Mouse (Mus musculus) limb, embryonic 10.5 days (tissue): Measurements from ENCODE around the gene 4930519P11Rik. TPM values are rescaled to one million over a fixed set of nuclear protein-coding genes. Genes with fewer than 3 reads are reported as not detected.

Experiments used
- DNase-seq: peaks from one replicate; pipeline ENCODE4 v3.0.0-alpha.2; 2017; ENCODE audit warnings: low spot score
- H3K27ac ChIP-seq: fragments of 300-500 bp; sonication (generic); 2 replicates; pipeline ENCODE4 v1.5.1; 2016; ENCODE audit warnings: mild to moderate bottlenecking
- H3K27me3 ChIP-seq: fragments of 300-500 bp; sonication (generic); 2 replicates; pipeline ENCODE4 v1.6.1; 2016; ENCODE audit warnings: low read depth, mild to moderate bottlenecking; ENCODE audit not compliant: poor library complexity, severe bottlenecking
- H3K36me3 ChIP-seq: fragments of 300-500 bp; sonication (generic); 2 replicates; pipeline ENCODE4 v1.6.1; 2016; ENCODE audit warnings: mild to moderate bottlenecking, moderate library complexity
- H3K4me1 ChIP-seq: fragments of 300-500 bp; sonication (generic); 2 replicates; pipeline ENCODE4 v1.6.1; 2016
- H3K4me3 ChIP-seq: fragments of 300-500 bp; sonication (generic); 2 replicates; pipeline ENCODE4 v1.5.1; 2016; ENCODE audit warnings: mild to moderate bottlenecking, moderate library complexity
- H3K9me3 ChIP-seq: fragments of 300-500 bp; sonication (generic); replicated peaks from 2 replicates; pipeline ENCODE4 v1.6.1; 2016; ENCODE audit warnings: mild to moderate bottlenecking
- WGBS: fragments of 180-500 bp; shearing (Covaris S2); methylation state at CpG from one replicate; pipeline ENCODE4 v1.1.7; 2016; 5-methylcytosine and 5-hydroxymethylcytosine counted together
- polyA plus RNA-seq: library from polyadenylated mRNA; unstranded; fragments of >200 nt; fragmentation: Nextera tagmentation; extraction: Ambion mirVana; gene quantifications from 2 replicates; pipeline ENCODE4 v1.2.1, GENCODE M21; 2016

Gene 4930519P11Rik
- polyA plus RNA-seq = 0.34 and 0.64 TPM in 2 replicates

DNA sequence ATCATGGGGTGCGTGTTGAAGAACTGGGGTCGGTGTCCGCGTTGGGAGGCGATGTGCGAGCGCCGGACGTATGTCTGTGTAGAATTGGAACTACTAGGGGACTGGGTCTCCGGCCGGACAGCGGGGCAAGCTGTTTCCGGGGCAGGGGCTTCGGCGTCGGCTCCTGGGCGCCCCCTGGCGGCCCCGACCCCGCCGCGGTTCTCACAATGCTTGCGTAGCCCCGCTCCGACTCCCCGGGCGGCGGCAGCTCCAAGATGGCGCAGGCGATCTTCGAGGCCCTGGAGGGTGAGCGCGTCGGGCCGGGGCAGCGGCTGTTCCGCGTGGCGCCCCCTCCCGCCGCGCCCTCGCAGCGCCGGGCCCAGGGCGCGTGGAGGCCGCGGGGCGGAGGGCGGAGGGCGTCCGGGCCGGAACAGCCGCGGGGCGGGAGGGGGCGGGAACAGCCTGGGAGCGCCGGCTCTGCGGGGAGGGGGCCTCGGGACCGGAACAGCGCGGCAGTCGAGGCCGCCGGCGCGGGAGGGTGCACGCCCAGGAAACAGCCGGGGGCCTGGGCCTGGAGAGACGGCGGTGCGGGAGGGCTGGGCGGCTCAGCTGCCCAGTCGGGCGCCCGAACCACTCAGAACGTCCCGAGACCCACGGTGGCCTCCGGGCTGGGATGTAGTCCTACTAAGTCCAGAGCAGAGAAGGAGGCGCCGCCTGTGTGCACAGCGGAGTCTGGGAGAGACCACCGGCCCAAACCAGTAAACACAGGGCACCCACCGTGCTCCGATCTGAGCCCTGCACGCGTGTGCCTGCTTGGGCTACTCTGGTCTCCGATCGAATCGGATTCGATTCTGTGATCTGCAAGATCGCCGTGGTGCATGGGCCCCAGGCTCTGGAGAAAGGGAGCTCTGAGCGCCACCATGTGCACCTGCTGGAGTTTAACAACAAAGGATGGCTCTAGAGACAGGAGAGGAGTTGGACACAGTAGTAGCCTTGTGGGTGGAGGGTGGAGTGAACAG is at the start of gene 4930519P11Rik, which contains the start of gene Zfp341:
Gene 4930519P11Rik, minus strand, starts transcription at position 320 of the 998 bp plus-strand sequence.
Gene Zfp341, plus strand, starts transcription at position 180 of the 998 bp plus-strand sequence.
- under 1% methylated on average over 97 of the region's 98 CpGs for WGBS
- Histone ChIP-seq H3K9me3 (no peaks in the 10 kb centered on the region), H3K27me3 (peaks cover 10% of the 10 kb centered on the region; the same call in 1 of the 2 replicates), H3K36me3 (0 out of 2 replicates have a peak, but pooled peaks cover 3% of the 10 kb centered on the region), H3K4me1 (peaks cover 25% of the 10 kb centered on the region), H3K27ac (peak within 1 kb of the TSS; percentile 97), H3K4me3 (peak within 1 kb of the TSS; percentile 76)
- DNase-seq = peak; percentile 96

DNA sequence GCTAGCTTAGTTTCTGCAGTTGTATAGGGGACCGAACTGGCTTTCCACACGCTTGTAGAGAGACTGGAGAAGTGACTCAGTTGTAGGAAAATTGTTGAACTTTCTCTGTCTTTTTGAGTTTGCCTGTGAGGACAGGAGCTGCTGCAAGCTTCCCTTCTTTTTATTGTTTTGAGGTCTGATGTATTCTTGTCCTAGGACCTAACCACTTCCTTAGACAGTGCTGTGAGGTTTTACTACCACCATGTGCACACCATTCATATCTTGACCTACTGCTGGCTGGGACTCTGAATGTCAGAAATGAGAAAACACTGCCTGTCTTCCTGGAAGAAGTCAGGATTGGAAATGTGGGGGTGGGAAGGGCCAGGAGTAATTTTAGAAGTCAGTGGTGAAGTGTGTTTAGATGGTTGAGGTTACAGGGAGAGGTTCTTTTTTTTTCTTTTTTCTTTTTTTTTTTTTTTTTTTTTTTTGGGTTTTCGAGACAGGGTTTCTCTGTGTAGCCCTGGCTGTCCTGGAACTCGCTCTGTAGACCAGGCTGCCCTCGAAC is 46.4 kb upstream of the 4930519P11Rik start:
- H3K4me3 ChIP-seq = no peak overlapping the region
- H3K27ac ChIP-seq = no peak overlapping the region
- H3K4me1 ChIP-seq = peaks cover 30% of the 10 kb centered on the region
- H3K9me3 ChIP-seq = no peaks in the 10 kb centered on the region
- peaks cover 40% of the 10 kb centered on the region for H3K36me3 ChIP-seq
- WGBS = 87% methylated on average over 5 of the region's 5 CpGs
- H3K27me3 ChIP-seq = no peaks in the 10 kb centered on the region
- DNase-seq = no peak

DNA sequence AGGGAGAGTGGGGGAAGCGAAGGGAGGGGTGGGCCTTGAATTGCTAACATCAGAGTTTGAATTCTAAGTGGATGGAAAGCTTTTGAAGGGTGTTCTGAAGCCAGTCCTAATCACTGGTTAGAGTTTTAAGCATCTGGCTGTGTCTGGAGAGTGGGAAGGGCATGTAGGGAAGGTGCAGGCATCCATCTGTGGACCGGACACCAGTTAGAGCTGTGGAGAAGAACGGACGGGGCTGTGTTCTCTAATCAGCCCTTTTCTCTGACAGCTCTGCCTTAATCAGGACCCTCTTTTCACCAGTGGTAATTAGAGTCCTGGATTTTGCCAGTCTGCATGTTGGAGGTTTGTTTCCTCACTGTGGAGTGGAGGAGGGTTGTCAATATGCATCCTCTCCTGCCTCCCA is 45.8 kb upstream of the 4930519P11Rik start:
- Histone ChIP-seq H3K4me1 (peaks cover 30% of the 10 kb centered on the region), H3K9me3 (no peaks in the 10 kb centered on the region), H3K27me3 (no peaks in the 10 kb centered on the region), H3K27ac (no peak overlapping the region), H3K4me3 (no peak overlapping the region; the same call in 1 of the 2 replicates), H3K36me3 (peaks cover 36% of the 10 kb centered on the region)
- no peak for DNase-seq
- 89% methylated on average over 4 of the region's 4 CpGs for WGBS

DNA sequence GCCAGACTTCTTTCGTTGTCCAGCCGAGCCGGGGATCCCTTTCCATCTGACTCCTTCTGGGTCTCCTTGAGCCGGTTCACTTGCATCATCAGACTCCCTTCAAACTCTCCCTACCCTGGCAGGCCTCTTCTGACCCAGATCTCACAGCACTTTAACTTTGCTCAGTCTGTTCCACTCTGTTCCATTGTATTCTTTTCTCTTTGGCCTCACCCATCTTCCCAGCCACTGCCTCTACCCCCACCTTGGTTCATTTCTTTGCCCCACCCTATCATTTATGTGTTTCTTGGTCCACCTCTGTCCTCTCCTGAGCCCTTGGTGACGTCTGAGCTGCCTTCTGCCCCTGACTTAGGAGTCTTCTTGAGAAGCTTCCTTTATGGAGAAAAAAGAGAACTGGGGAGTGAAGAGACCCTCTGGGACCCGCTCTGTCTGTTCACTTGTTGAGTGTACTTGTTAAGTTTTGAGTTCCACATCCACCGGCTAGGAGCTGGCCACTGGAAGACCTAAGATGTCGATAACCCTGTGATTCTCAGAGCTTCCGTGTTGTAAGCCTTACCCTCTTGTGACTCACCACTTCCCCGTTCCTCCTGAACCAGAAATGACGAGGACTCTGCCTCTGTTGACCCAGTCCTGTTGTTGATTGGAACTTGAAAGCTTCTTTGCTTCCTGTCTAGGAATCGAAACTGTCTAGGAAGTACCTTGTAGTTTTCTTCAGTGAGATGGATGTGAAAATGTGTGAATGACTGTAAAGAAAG is 44.4 kb upstream of the 4930519P11Rik start:
- WGBS = 22% methylated on average over 12 of the region's 12 CpGs
- H3K27me3 ChIP-seq = no peaks in the 10 kb centered on the region
- DNase-seq = peak; percentile 40

DNA sequence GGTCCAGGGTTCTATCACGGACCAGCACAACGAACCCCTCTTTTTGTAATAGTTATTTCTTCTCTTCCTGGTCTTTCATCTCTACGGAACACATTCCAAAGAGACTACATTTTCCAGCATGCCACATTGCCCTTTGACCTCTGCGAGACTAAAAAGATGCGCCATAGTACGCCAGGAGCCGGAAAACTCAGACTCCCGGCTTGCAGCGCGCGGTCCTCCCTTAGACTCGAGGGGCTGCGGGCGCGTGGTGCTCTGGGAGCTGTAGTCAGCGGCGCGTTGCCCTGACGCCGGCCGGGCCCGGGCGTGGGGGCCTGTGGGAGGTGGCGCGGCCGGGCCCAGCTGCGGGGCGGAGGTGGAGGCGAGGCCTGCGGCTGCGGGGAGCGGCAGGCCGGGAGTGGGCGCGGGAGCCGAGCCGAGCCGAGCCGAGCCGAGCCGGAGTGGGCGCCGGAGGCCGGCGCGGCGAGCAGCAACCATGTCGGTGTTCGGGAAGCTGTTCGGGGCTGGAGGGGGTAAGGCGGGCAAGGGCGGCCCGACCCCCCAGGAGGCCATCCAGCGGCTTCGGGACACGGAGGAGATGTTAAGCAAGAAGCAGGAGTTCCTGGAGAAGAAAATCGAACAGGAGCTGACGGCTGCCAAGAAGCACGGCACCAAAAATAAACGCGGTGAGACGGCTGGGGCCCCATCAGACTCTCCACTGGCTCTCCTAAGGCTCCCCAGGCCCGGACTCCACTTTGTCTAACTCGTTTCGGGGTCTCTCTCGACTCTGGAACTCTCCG is 43.7 kb upstream of the 4930519P11Rik start:
- WGBS = 1% methylated on average over 67 of the region's 67 CpGs
- Histone ChIP-seq H3K4me3 (peak overlapping the region; percentile 97), H3K9me3 (no peaks in the 10 kb centered on the region), H3K36me3 (peaks cover 25% of the 10 kb centered on the region), H3K27ac (peak overlapping the region; percentile 93), H3K4me1 (peaks cover 30% of the 10 kb centered on the region), H3K27me3 (no peaks in the 10 kb centered on the region)
- DNase-seq = peak; percentile 94

More for the DNA sequence above, 44.4 kb upstream of the 4930519P11Rik start:
- Histone ChIP-seq H3K36me3 (peaks cover 30% of the 10 kb centered on the region), H3K9me3 (no peaks in the 10 kb centered on the region), H3K4me3 (peak overlapping the region; percentile 97), H3K27ac (peak overlapping the region; percentile 93), H3K4me1 (peaks cover 30% of the 10 kb centered on the region)

DNA sequence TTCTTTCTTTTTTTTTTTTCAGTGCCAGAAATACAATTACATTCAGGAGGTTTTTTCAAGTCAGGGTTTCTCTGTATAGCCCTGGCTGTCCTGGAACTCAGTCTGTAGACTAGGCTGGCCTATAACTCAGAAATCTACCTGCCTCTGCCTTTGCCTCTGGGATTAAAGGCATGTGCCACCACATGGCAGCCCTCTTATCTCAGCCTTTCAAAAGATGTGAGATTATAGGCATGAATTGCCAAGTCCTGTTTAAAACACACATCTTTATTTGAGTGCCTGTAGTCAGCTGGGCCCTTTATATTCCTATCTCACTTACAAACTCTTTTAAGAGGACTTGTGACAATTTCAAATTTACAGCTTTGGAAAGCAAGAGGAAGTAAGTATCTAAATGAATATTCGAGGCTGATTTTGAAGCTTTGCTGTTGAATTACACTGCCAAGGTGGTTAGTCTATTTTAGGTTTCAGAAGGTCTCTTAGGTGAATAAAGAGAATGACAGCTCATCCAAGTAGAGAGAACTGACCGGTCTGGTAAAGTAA is 42.7 kb upstream of the 4930519P11Rik start:
- 64% methylated on average over 2 of the region's 2 CpGs for WGBS
- H3K27ac ChIP-seq = peak overlapping the region; percentile 93

DNA sequence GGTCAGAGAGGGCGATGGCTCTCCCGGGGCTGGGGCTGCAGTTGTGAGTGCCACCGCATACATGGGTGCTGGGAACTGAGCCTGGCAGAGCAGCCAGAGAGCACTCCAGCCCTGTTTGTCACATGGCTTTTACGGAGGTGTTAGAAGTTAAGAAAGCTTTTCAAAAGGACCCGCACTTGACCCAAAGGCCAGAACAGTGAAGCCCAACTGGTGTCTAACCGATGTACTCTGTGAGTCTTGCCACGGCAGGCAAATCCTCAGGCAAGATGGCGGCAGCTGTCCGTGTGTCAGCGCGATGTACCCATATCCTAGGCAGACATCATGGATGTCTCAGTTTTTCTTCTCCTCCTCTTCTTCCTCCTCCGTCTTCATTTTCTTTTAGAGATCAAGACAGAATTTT is 41.7 kb upstream of the 4930519P11Rik start:
- Histone ChIP-seq H3K4me1 (peaks cover 30% of the 10 kb centered on the region), H3K36me3 (peaks cover 6% of the 10 kb centered on the region; the same call in 1 of the 2 replicates)
- DNase-seq = no peak

More for the DNA sequence above, 42.7 kb upstream of the 4930519P11Rik start:
- Histone ChIP-seq H3K36me3 (peaks cover 16% of the 10 kb centered on the region), H3K27me3 (no peaks in the 10 kb centered on the region), H3K4me3 (peak overlapping the region; percentile 97), H3K9me3 (no peaks in the 10 kb centered on the region), H3K4me1 (peaks cover 30% of the 10 kb centered on the region)
- no peak for DNase-seq

DNA sequence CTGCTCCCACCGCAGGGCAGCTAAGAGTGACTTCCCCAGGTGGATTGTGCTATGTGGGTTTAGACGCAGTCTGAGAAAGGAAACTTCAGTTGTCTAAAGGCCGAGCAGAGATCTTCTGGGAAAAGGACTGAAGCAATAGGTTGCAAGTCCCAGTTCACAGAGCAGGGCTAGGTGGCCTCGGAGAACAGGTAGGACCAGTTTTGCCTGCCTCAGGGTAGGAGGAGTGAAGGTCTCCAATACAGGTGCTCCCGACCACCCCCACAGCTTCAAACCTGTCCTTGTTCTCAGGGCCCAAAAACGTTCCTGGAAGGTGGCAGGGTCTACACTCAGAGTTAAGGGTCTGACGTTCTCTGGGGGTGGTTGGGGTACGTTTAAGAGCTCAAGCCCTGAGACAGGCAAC is 38.1 kb upstream of the 4930519P11Rik start, which contains the start of gene Chmp4b:
Gene Chmp4b, plus strand, starts transcription at position 343 of the 400 bp plus-strand sequence.
- H3K27ac ChIP-seq = no peak within 1 kb of the TSS
- no peak within 1 kb of the TSS for H3K4me3 ChIP-seq
- WGBS = 46% methylated on average over 8 of the region's 8 CpGs
- no peaks in the 10 kb centered on the region for H3K9me3 ChIP-seq
- no peaks in the 10 kb centered on the region for H3K27me3 ChIP-seq
- DNase-seq = peak; percentile 50
- no peaks in the 10 kb centered on the region for H3K36me3 ChIP-seq
- peaks cover 8% of the 10 kb centered on the region for H3K4me1 ChIP-seq

More for the DNA sequence above, 41.7 kb upstream of the 4930519P11Rik start:
- Histone ChIP-seq H3K27ac (no peak overlapping the region), H3K9me3 (no peaks in the 10 kb centered on the region), H3K4me3 (no peak overlapping the region), H3K27me3 (no peaks in the 10 kb centered on the region)
- WGBS = 94% methylated on average over 12 of the region's 12 CpGs

DNA sequence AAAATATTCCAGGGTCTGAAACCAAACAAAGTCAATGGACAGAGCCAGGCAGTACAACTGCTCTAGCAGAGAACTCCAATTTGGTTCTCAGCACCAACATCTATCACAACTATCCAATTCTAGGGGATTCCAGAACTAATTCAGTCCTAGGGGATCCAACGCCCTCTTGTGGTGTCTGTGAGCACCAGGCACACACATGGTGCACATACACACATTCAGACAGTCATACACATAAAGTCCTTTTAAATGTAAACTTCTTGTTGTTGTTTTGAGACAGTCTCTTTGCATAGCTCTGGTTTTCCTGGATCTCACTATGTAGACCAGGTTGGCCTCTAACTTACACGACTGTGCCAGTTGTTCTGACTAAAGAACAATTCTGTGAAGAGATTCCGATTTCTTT is 37.2 kb upstream of the 4930519P11Rik start:
- no peak for DNase-seq
- 0 out of 2 replicates have a peak, but pooled peaks cover 5% of the 10 kb centered on the region for H3K4me1 ChIP-seq
- no peak overlapping the region for H3K27ac ChIP-seq
- H3K27me3 ChIP-seq = no peaks in the 10 kb centered on the region
- WGBS = 90% methylated on average over 3 of the region's 3 CpGs
- peaks cover 7% of the 10 kb centered on the region for H3K36me3 ChIP-seq
- H3K9me3 ChIP-seq = no peaks in the 10 kb centered on the region
- no peak overlapping the region for H3K4me3 ChIP-seq

DNA sequence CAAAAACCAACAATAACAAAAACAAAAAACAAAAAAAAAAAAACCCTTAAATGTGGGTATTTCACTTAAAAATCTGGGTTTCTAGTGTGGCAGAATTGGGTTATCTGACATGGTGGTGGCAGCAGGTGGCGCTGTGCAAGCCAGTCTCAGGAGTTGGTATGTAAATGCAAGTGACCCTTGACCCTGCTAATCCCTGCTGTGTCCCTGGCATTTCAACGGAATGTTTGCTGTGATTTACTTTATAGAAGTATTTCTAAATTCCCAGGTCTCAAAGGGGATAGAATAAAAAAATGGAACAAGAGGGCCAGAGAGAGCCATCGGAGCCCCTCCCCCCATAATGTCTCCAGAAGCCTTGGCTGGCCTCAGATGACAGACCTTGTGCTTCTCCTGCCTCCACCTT is 34.8 kb upstream of the 4930519P11Rik start:
- Histone ChIP-seq H3K9me3 (no peaks in the 10 kb centered on the region), H3K4me1 (0 out of 2 replicates have a peak, but pooled peaks cover 5% of the 10 kb centered on the region), H3K27ac (no peak overlapping the region), H3K4me3 (no peak overlapping the region), H3K36me3 (peaks cover 27% of the 10 kb centered on the region), H3K27me3 (no peaks in the 10 kb centered on the region)
- 34% methylated on average over 3 of the region's 3 CpGs for WGBS
- DNase-seq = peak; percentile 47

DNA sequence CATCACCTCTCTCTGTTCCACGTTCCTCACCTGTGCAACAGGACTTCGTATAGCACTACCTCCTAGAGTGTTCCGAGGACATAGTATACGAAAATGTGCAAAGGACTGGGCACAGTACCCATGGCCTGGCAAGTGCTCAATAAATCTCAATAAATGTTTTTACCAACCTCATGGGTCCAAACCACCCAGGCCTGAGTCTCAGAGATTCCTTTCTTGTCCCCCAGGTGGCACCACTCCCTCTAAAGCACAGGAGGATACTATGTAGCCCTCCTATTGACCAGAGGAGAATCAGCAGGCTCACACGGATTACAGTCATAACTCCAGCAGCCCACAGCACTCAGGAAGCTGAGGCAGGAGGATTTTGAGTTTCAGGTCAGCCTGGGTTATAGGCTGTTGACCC is 33.4 kb upstream of the 4930519P11Rik start:
- Histone ChIP-seq H3K36me3 (peaks cover 35% of the 10 kb centered on the region), H3K27ac (no peak overlapping the region), H3K4me3 (no peak overlapping the region), H3K9me3 (no peaks in the 10 kb centered on the region), H3K27me3 (no peaks in the 10 kb centered on the region), H3K4me1 (0 out of 2 replicates have a peak, but pooled peaks cover 5% of the 10 kb centered on the region)
- WGBS = 84% methylated on average over 5 of the region's 5 CpGs
- DNase-seq = no peak
